Mouse (Mus musculus) limb, embryonic 10.5 days (tissue): ENCODE results near the gene Pskh1. TPM values are rescaled to one million over a fixed set of nuclear protein-coding genes. Genes with fewer than 3 reads are reported as not detected.

Experiments
- DNase-seq: peaks from one replicate; pipeline ENCODE4 v3.0.0-alpha.2; 2017; ENCODE audit warnings: low spot score
- H3K27ac ChIP-seq: fragments of 300-500 bp; sonication (generic); 2 replicates; pipeline ENCODE4 v1.5.1; 2016; ENCODE audit warnings: mild to moderate bottlenecking
- H3K27me3 ChIP-seq: fragments of 300-500 bp; sonication (generic); 2 replicates; pipeline ENCODE4 v1.6.1; 2016; ENCODE audit warnings: low read depth, mild to moderate bottlenecking; ENCODE audit not compliant: poor library complexity, severe bottlenecking
- H3K36me3 ChIP-seq: fragments of 300-500 bp; sonication (generic); 2 replicates; pipeline ENCODE4 v1.6.1; 2016; ENCODE audit warnings: mild to moderate bottlenecking, moderate library complexity
- H3K4me1 ChIP-seq: fragments of 300-500 bp; sonication (generic); 2 replicates; pipeline ENCODE4 v1.6.1; 2016
- H3K4me3 ChIP-seq: fragments of 300-500 bp; sonication (generic); 2 replicates; pipeline ENCODE4 v1.5.1; 2016; ENCODE audit warnings: mild to moderate bottlenecking, moderate library complexity
- H3K9me3 ChIP-seq: fragments of 300-500 bp; sonication (generic); replicated peaks from 2 replicates; pipeline ENCODE4 v1.6.1; 2016; ENCODE audit warnings: mild to moderate bottlenecking
- WGBS: fragments of 180-500 bp; shearing (Covaris S2); methylation state at CpG from one replicate; pipeline ENCODE4 v1.1.7; 2016; 5-methylcytosine and 5-hydroxymethylcytosine counted together
- microRNA-seq: library from miRNA; unstranded; fragments of <30 nt; microRNA quantifications from one replicate; pipeline ENCODE4, GENCODE M21; 2017
- polyA plus RNA-seq: library from polyadenylated mRNA; unstranded; fragments of >200 nt; fragmentation: Nextera tagmentation; extraction: Ambion mirVana; gene quantifications from 2 replicates; pipeline ENCODE4 v1.2.1, GENCODE M21; 2016

Gene Pskh1
- polyA plus RNA-seq, 1 experiment from 2014 or later, result 45.9 TPM

DNA sequence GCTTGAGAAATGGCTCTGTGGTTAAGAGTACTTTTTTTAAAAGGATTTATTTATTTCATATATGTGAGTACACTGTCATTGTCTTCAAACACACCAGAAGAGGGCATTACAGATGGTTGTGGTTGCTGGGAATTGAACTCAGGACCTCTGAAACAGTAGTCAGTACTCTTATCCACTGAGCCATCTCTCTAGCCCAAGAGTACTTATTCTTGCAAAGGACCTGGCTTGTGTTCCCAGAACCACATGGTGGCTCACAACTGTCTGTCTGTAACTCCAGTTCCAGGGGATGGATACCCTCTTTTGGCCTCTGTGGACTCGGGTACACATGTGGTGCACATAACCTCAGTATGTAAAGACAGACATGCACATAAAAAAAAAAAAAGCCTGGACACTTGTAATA is 69.1 kb downstream of the Pskh1 start:
- H3K27ac ChIP-seq, result no peak overlapping the region
- H3K4me1 ChIP-seq, result peaks cover 31% of the 10 kb centered on the region
- DNase-seq, result no peak
- H3K9me3 ChIP-seq, result no peaks in the 10 kb centered on the region
- 97% methylated on average over 1 of the region's 1 CpGs for WGBS
- peaks cover 14% of the 10 kb centered on the region for H3K27me3 ChIP-seq
- no peak overlapping the region for H3K4me3 ChIP-seq
- H3K36me3 ChIP-seq, result no peaks in the 10 kb centered on the region

DNA sequence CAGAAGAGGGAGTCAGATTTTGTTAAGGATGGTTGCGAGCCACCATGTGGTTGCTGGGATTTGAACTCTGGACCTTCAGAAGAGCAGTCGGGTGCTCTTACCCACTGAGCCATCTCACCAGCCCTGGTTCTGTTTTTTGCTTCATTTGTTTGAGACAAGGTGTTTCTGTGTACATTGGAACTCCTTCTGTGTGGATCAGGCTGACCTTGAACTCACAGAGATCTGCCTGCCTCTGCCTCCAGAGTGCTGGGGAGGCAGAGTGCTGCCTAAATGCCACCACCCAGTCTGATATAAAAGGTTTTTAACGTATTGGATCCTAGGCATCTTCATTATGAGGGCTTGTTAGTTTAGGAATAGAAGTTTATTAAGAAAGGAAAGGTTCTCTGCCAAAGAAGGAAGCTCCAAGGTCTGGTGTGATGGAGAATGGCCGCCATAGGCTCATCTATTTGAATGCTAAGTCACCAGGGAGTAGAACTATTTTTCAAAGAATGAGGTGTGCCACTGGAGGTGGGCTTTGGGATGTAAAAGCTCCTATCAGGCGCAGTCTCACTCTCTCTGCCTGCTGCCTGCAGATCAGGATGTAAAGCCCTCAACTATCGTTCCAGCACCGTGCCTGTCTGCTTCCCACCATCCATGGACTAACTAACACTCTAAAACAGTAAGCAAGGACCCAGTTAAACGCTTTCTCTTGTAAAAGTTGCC is 70.9 kb downstream of the Pskh1 start:
- WGBS, result 78% methylated on average over 8 of the region's 8 CpGs
- Histone ChIP-seq H3K4me1 (peaks cover 13% of the 10 kb centered on the region), H3K4me3 (no peak overlapping the region), H3K9me3 (no peaks in the 10 kb centered on the region), H3K27me3 (peaks cover 14% of the 10 kb centered on the region), H3K36me3 (no peaks in the 10 kb centered on the region), H3K27ac (no peak overlapping the region)
- no peak for DNase-seq

DNA sequence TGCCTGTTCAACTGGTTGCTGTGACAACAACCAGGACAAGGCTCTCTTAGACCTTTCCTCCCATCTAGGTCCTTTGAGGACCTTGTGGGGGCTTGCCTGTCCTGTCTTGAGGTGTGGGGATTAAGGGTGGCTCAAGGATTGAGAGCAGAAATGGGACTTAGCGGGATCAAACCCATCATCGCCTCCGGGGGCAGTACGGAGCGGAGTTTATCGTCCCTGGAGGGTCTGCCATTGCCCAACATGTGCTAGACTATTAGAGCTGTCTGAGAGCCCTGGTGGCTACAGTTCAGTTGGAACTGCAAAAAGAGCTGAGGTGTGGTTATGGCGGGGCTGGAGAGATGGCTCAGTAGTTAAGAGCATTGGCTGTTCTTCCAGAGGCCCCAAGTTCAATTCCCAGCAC is 75.1 kb downstream of the Pskh1 start:
- Histone ChIP-seq H3K27me3 (no peaks in the 10 kb centered on the region), H3K9me3 (no peaks in the 10 kb centered on the region; the same call in 1 of the 2 replicates), H3K27ac (no peak overlapping the region), H3K4me1 (no peaks in the 10 kb centered on the region), H3K4me3 (no peak overlapping the region), H3K36me3 (no peaks in the 10 kb centered on the region)
- no peak for DNase-seq
- 69% methylated on average over 7 of the region's 7 CpGs for WGBS

DNA sequence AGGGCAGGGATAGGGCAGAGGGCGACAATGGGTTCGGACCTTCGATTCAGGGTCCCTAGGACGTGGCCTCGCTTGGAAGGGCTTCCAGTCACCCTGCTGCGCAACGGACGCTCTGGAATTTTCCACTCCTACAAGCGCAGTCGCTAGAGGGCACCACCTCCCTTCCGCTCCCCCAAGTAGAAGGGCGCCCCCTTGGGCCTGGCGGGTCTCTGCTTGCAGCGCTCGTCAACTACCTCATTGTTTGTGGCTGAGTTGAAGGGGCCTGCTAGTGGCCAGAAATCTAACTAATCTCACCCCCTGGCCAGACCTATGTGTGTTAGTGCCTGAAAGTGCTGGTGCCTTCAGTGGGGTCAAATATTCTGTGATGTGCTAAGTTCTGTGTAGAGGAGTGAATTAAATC is 79.1 kb downstream of the Pskh1 start, which contains the start of gene Dpep3:
Dpep3 (minus strand) TSS at position 105 of the 400 bp plus-strand sequence.
- no peak for DNase-seq
- H3K4me3 ChIP-seq, result no peak within 1 kb of the TSS
- H3K36me3 ChIP-seq, result no peaks in the 10 kb centered on the region
- 91% methylated on average over 15 of the region's 15 CpGs for WGBS
- no peak within 1 kb of the TSS for H3K27ac ChIP-seq
- H3K27me3 ChIP-seq, result no peaks in the 10 kb centered on the region
- H3K4me1 ChIP-seq, result no peaks in the 10 kb centered on the region
- H3K9me3 ChIP-seq, result no peaks in the 10 kb centered on the region; the same call in 1 of the 2 replicates

DNA sequence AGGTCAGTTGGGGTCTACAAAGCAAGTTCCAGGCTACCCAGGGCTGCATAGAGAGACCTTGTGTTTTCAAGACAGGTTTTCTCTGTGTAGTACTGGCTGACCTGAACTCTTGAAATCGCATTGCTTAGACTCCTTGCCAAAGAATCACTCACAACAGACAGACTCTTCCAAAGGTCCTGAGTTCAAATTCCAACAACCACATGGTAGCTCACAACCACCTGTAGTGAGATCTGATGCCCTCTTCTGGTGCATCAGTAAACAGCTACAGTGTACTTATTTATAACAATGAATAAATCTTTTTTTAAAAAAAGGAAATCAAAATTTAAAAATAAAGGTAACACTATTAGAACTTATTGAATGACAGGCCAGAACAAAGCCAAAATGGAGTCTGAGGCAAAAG is 80.9 kb downstream of the Pskh1 start:
- 95% methylated on average over 1 of the region's 1 CpGs for WGBS
- Histone ChIP-seq H3K36me3 (no peaks in the 10 kb centered on the region), H3K27me3 (no peaks in the 10 kb centered on the region), H3K4me3 (no peak overlapping the region), H3K4me1 (no peaks in the 10 kb centered on the region), H3K9me3 (no peaks in the 10 kb centered on the region; the same call in 1 of the 2 replicates), H3K27ac (no peak overlapping the region)
- DNase-seq, result no peak

Small RNA genes lying within 50 kb of the gene (microRNA-seq; reads per million reads assigned to microRNA genes)
- not detected for gene Mir7074

Other genes with a start within 250 kb of the Pskh1 start
- gene Carmil2, start 214.2 kb upstream of the Pskh1 start, polyA plus RNA-seq, result 0.33 and 0.51 TPM in 2 replicates
- 66.1 and 74.3 TPM in 2 replicates for gene Acd, start 199.3 kb upstream of the Pskh1 start, polyA plus RNA-seq
- 11.8 and 12.2 TPM in 2 replicates for gene Pard6a, start 199.3 kb upstream of the Pskh1 start, polyA plus RNA-seq
- not detected in 2 replicates for gene 4933405L10Rik, start 192.8 kb upstream of the Pskh1 start, polyA plus RNA-seq
- 47.0 and 56.0 TPM in 2 replicates for gene Enkd1, start 192.2 kb upstream of the Pskh1 start, polyA plus RNA-seq
- 25.4 and 29.8 TPM in 2 replicates for gene Gfod2, start 141.8 kb upstream of the Pskh1 start, polyA plus RNA-seq
- 11.5 and 14.9 TPM in 2 replicates for gene Ranbp10, start 73.1 kb upstream of the Pskh1 start, polyA plus RNA-seq
- gene Tsnaxip1, start 72.7 kb upstream of the Pskh1 start, polyA plus RNA-seq, result 0.10 and 0.14 TPM in 2 replicates
- gene Cenpt, start 47.2 kb upstream of the Pskh1 start, polyA plus RNA-seq, result 45.6 and 49.0 TPM in 2 replicates
- gene Thap11, start 45.3 kb upstream of the Pskh1 start, polyA plus RNA-seq, result 85.7 and 90.8 TPM in 2 replicates
- gene Nutf2, start 39.9 kb upstream of the Pskh1 start, polyA plus RNA-seq, result 379 and 438 TPM in 2 replicates
- gene Edc4, start 19.6 kb upstream of the Pskh1 start, polyA plus RNA-seq, result 75.1 and 76.6 TPM in 2 replicates
- 0.41 TPM in 1 of 2 replicates, not detected in the other for gene Nrn1l, start 6.9 kb upstream of the Pskh1 start, polyA plus RNA-seq
- 1.6 and 2.0 TPM in 2 replicates for gene Ctrl, start 33.4 kb downstream of the Pskh1 start, polyA plus RNA-seq
- gene Psmb10, start 38.0 kb downstream of the Pskh1 start, polyA plus RNA-seq, result 28.9 and 40.3 TPM in 2 replicates
- 2.0 and 2.1 TPM in 2 replicates for gene Lcat, start 42.9 kb downstream of the Pskh1 start, polyA plus RNA-seq
- gene Slc12a4, start 65.7 kb downstream of the Pskh1 start, polyA plus RNA-seq, result 31.9 and 37.7 TPM in 2 replicates
- not detected in 2 replicates for gene Dpep3, start 79.0 kb downstream of the Pskh1 start, polyA plus RNA-seq
- 23.3 and 23.7 TPM in 2 replicates for gene Dus2, start 90.9 kb downstream of the Pskh1 start, polyA plus RNA-seq
- 0.21 TPM in 1 of 2 replicates, not detected in the other for gene Dpep2nb, start 105.5 kb downstream of the Pskh1 start, polyA plus RNA-seq
- gene Ddx28, start 111.4 kb downstream of the Pskh1 start, polyA plus RNA-seq, result 22.8 and 23.2 TPM in 2 replicates
- 7.9 TPM in 2 replicates for gene Nfatc3, start 158.4 kb downstream of the Pskh1 start, polyA plus RNA-seq
- gene Esrp2, start 236.5 kb downstream of the Pskh1 start, polyA plus RNA-seq, result 5.6 and 7.3 TPM in 2 replicates
- gene Pla2g15, start 250.0 kb downstream of the Pskh1 start, polyA plus RNA-seq, result 10.8 and 13.4 TPM in 2 replicates